Mouse (Mus musculus): ENCODE data around the gene Gpi1.
"Not testable (repeated sequence)": the region's sequence is repeated elsewhere in the genome, so short reads cannot be mapped to it uniquely, and the experiment has no call there.

Gpi1 gene

GRCm38 (mm10) chr7:34229691-34230111, 435 bp downstream of the Gpi1 start:
- no peak for DNase-seq (ENCODE audit: low read depth, low spot score)

- DNase-seq (ENCODE audit: low read depth, low spot score): no peak
Observed at GRCm38 (mm10) chr7:34229153-34229552, 983 bp downstream of the Gpi1 start.

GRCm38 (mm10) chr7:34228641-34229040, 1.5 kb downstream of the Gpi1 start:
- DNase-seq (ENCODE audit: low read depth, low spot score): peak; percentile 19

GRCm38 (mm10) chr7:34226846-34227245, 3.3 kb downstream of the Gpi1 start:
- DNase-seq (ENCODE audit: low read depth, low spot score): no peak

- no peak for DNase-seq (ENCODE audit: low read depth, low spot score)
Observed at GRCm38 (mm10) chr7:34226086-34226485, 4.0 kb downstream of the Gpi1 start.

- no peak for DNase-seq (ENCODE audit: low read depth, low spot score)
Observed at GRCm38 (mm10) chr7:34224308-34224707, 5.8 kb downstream of the Gpi1 start.

- DNase-seq (ENCODE audit: low read depth, low spot score): no peak
Observed at GRCm38 (mm10) chr7:34222340-34222739, 7.8 kb downstream of the Gpi1 start.

GRCm38 (mm10) chr7:34221594-34222250, 8.4 kb downstream of the Gpi1 start:
- no peak for DNase-seq (ENCODE audit: low read depth, low spot score)

GRCm38 (mm10) chr7:34218496-34218895, 11.6 kb downstream of the Gpi1 start:
- no peak for DNase-seq (ENCODE audit: low read depth, low spot score)

- DNase-seq (ENCODE audit: low read depth, low spot score): no peak
Observed at GRCm38 (mm10) chr7:34216474-34216873, 13.7 kb downstream of the Gpi1 start.

GRCm38 (mm10) chr7:34215481-34215880, 14.7 kb downstream of the Gpi1 start:
- DNase-seq (ENCODE audit: low read depth, low spot score): no peak

- no peak for DNase-seq (ENCODE audit: low read depth, low spot score)
Observed at GRCm38 (mm10) chr7:34214644-34215043, 15.5 kb downstream of the Gpi1 start.

GRCm38 (mm10) chr7:34213281-34213680, 16.9 kb downstream of the Gpi1 start:
- no peak for DNase-seq (ENCODE audit: low read depth, low spot score)

- no peak for DNase-seq (ENCODE audit: low read depth, low spot score)
Observed at GRCm38 (mm10) chr7:34208027-34208745, 21.9 kb downstream of the Gpi1 start.

- DNase-seq (ENCODE audit: low read depth, low spot score): no peak
Observed at GRCm38 (mm10) chr7:34206331-34206730, 23.8 kb downstream of the Gpi1 start.

GRCm38 (mm10) chr7:34202147-34202546, 28.0 kb downstream of the Gpi1 start:
- DNase-seq (ENCODE audit: low read depth, low spot score): not testable (repeated sequence)

- DNase-seq (ENCODE audit: low read depth, low spot score): no peak
Observed at GRCm38 (mm10) chr7:34200829-34201228, 29.3 kb downstream of the Gpi1 start.

- DNase-seq (ENCODE audit: low read depth, low spot score): peak; percentile 69
Observed at GRCm38 (mm10) chr7:34198346-34198745, 31.8 kb downstream of the Gpi1 start.

GRCm38 (mm10) chr7:34196132-34197128, 33.7 kb downstream of the Gpi1 start, which contains the start of gene Pdcd2l:
Gene Pdcd2l, minus strand, starts transcription at chr7:34196661.
- DNase-seq (ENCODE audit: low read depth, low spot score): peak; percentile 91

GRCm38 (mm10) chr7:34195632-34196031, 34.5 kb downstream of the Gpi1 start:
- no peak for DNase-seq (ENCODE audit: low read depth, low spot score)

GRCm38 (mm10) chr7:34192825-34193224, 37.3 kb downstream of the Gpi1 start:
- no peak for DNase-seq (ENCODE audit: low read depth, low spot score)

Measured in CD4-positive helper T cell, adult 2 months (primary cell).